29 mouse cellular contexts compared by ENCODE assay signal in genomic region chr10:69746322-69746721, GRCm38 (mm10).
DNase-seq lines count a peak whose midpoint lies in the region; ATAC-seq lines count a peak whose summit lies in the region.
"Had no signal": no experiment of that assay in that cellular context is flagged by ENCODE, and none has a peak within 500 bp of the region (broad histone marks: within the 10 kb centered on the region; RNA-seq: fewer than 3 reads in every experiment).

No protein-coding gene starts in this region.

- H3K4me1 ChIP-seq in forebrain, embryonic 15.5 days: peaks cover 40% of the 10 kb centered on the region
- peaks cover 34% of the 10 kb centered on the region for H3K4me1 ChIP-seq in forebrain, embryonic 12.5 days
- H3K4me1 ChIP-seq in hindbrain, embryonic 13.5 days (replicated peaks): peaks cover 79% of the 10 kb centered on the region
- H3K4me1 ChIP-seq in hindbrain, embryonic 14.5 days (replicated peaks; ENCODE audit: control insufficient read depth, insufficient read depth, low read length): peaks cover 65% of the 10 kb centered on the region
- peaks cover 48% of the 10 kb centered on the region for H3K4me1 ChIP-seq in neural tube, embryonic 14.5 days (ENCODE audit: control insufficient read depth, insufficient read depth, low read length)
- H3K4me1 ChIP-seq: lung, embryonic 15.5 days had no signal

- H3K9ac ChIP-seq in forebrain, embryonic 15.5 days (replicated peaks): no peak overlapping the region
- H3K9ac ChIP-seq in forebrain, embryonic 12.5 days: no peak overlapping the region
- H3K9ac ChIP-seq in hindbrain, embryonic 13.5 days: no peak overlapping the region
- no peak overlapping the region for H3K9ac ChIP-seq in hindbrain, embryonic 14.5 days
- no peak overlapping the region for H3K9ac ChIP-seq in neural tube, embryonic 14.5 days (replicated peaks; ENCODE audit: low read depth, low read length)
- H3K9ac ChIP-seq: forebrain, embryonic 13.5 days; heart, embryonic 15.5 days; lung, embryonic 15.5 days; neural tube, embryonic 12.5 days had no signal

- no peak for ATAC-seq in forebrain, embryonic 15.5 days (replicated peaks)
- ATAC-seq in forebrain, embryonic 12.5 days (ENCODE audit: low FRiP score): no peak
- no peak for ATAC-seq in hindbrain, embryonic 13.5 days (ENCODE audit: low FRiP score)
- no peak for ATAC-seq in hindbrain, embryonic 14.5 days (ENCODE audit: low FRiP score)
- ATAC-seq in neural tube, embryonic 14.5 days (ENCODE audit: low read depth): no peak
- ATAC-seq: hindbrain, embryonic 16.5 days; midbrain, embryonic 16.5 days had no signal

- WGBS in forebrain, embryonic 15.5 days: 56% methylated on average over 8 of the region's 8 CpGs
- WGBS in forebrain, embryonic 12.5 days: 74% methylated on average over 8 of the region's 8 CpGs
- WGBS in hindbrain, embryonic 13.5 days: 83% methylated on average over 8 of the region's 8 CpGs
- 75% methylated on average over 8 of the region's 8 CpGs for WGBS in hindbrain, embryonic 14.5 days
- 67% methylated on average over 8 of the region's 8 CpGs for WGBS in neural tube, embryonic 14.5 days

- H3K9me3 ChIP-seq in forebrain, embryonic 15.5 days: no peaks in the 10 kb centered on the region
- no peaks in the 10 kb centered on the region for H3K9me3 ChIP-seq in forebrain, embryonic 12.5 days
- no peaks in the 10 kb centered on the region for H3K9me3 ChIP-seq in hindbrain, embryonic 13.5 days
- no peaks in the 10 kb centered on the region for H3K9me3 ChIP-seq in hindbrain, embryonic 14.5 days (ENCODE audit: control insufficient read depth, low read length)
- H3K9me3 ChIP-seq in neural tube, embryonic 14.5 days (ENCODE audit: control insufficient read depth, low read length): no peaks in the 10 kb centered on the region
- H3K9me3 ChIP-seq: forebrain, embryonic 13.5 days; heart, embryonic 15.5 days; lung, embryonic 15.5 days; neural tube, embryonic 12.5 days had no signal

- DNase-seq in hindbrain, embryonic 14.5 days (ENCODE audit: low spot score): no peak
- peak; percentile 36 to 55 for DNase-seq in left cerebral cortex, postnatal 14 days (ENCODE audit: low spot score in 2 of 2)
- DNase-seq in left cerebral cortex, adult 18-20 months (ENCODE audit: low spot score in 2 of 2): no peak
- DNase-seq in cerebellum, postnatal 25 days: no peak
- DNase-seq: adrenal gland, adult 8-10 months; cerebellum, adult 11 months; cerebellum, adult 9-10 months; gastrocnemius, postnatal 14 days; heart, postnatal 36 days; layer of hippocampus, adult 9-11 months; lung, postnatal 36 days; right cerebral cortex, postnatal 4 days; thymus, adult 18-20 months; thymus, postnatal 25 days had no signal

- no peak overlapping the region for H3K4me2 ChIP-seq in forebrain, embryonic 15.5 days (replicated peaks)
- H3K4me2 ChIP-seq in forebrain, embryonic 12.5 days: no peak overlapping the region
- no peak overlapping the region for H3K4me2 ChIP-seq in hindbrain, embryonic 13.5 days
- H3K4me2 ChIP-seq in hindbrain, embryonic 14.5 days (replicated peaks): no peak overlapping the region
- no peak overlapping the region for H3K4me2 ChIP-seq in neural tube, embryonic 14.5 days (ENCODE audit: low read depth, low read length)
- H3K4me2 ChIP-seq: forebrain, embryonic 13.5 days; heart, embryonic 15.5 days; liver, embryonic 11.5 days; lung, embryonic 15.5 days; midbrain, embryonic 11.5 days; neural tube, embryonic 12.5 days had no signal

- peak overlapping the region; percentile 62 for H3K27ac ChIP-seq in forebrain, embryonic 15.5 days (replicated peaks)
- H3K27ac ChIP-seq in forebrain, embryonic 12.5 days: no peak overlapping the region
- peak overlapping the region; percentile 30; the same call in 1 of the 2 replicates for H3K27ac ChIP-seq in hindbrain, embryonic 13.5 days
- no peak overlapping the region for H3K27ac ChIP-seq in hindbrain, embryonic 14.5 days
- H3K27ac ChIP-seq in neural tube, embryonic 14.5 days (ENCODE audit: low read depth, low read length): peak overlapping the region; percentile 44; the same call in 1 of the 2 replicates
- H3K27ac ChIP-seq: forebrain, embryonic 13.5 days; heart, embryonic 15.5 days; lung, embryonic 15.5 days; neural tube, embryonic 12.5 days; stomach, postnatal 0 days had no signal

- no peaks in the 10 kb centered on the region for H3K36me3 ChIP-seq in forebrain, embryonic 15.5 days
- H3K36me3 ChIP-seq in forebrain, embryonic 12.5 days (replicated peaks): no peaks in the 10 kb centered on the region
- H3K36me3 ChIP-seq in hindbrain, embryonic 13.5 days: no peaks in the 10 kb centered on the region
- H3K36me3 ChIP-seq in hindbrain, embryonic 14.5 days (replicated peaks; ENCODE audit: control insufficient read depth, insufficient read depth): no peaks in the 10 kb centered on the region
- H3K36me3 ChIP-seq in neural tube, embryonic 14.5 days (ENCODE audit: control insufficient read depth, insufficient read depth, low read length): no peaks in the 10 kb centered on the region
- H3K36me3 ChIP-seq: heart, embryonic 15.5 days; lung, embryonic 15.5 days; neural tube, embryonic 12.5 days had no signal

- H3K27me3 ChIP-seq in forebrain, embryonic 15.5 days: no peaks in the 10 kb centered on the region
- no peaks in the 10 kb centered on the region for H3K27me3 ChIP-seq in forebrain, embryonic 12.5 days
- H3K27me3 ChIP-seq in hindbrain, embryonic 13.5 days: no peaks in the 10 kb centered on the region
- H3K27me3 ChIP-seq in hindbrain, embryonic 14.5 days (ENCODE audit: control insufficient read depth, insufficient read depth, low read length): no peaks in the 10 kb centered on the region
- no peaks in the 10 kb centered on the region for H3K27me3 ChIP-seq in neural tube, embryonic 14.5 days (ENCODE audit: control insufficient read depth, insufficient read depth, low read length)
- H3K27me3 ChIP-seq: CH12.LX; forebrain, embryonic 13.5 days; heart, embryonic 15.5 days; lung, embryonic 15.5 days; neural tube, embryonic 12.5 days had no signal

- no peak overlapping the region for H3K4me3 ChIP-seq in forebrain, embryonic 15.5 days
- no peak overlapping the region for H3K4me3 ChIP-seq in forebrain, embryonic 12.5 days (replicated peaks)
- no peak overlapping the region for H3K4me3 ChIP-seq in hindbrain, embryonic 13.5 days
- no peak overlapping the region for H3K4me3 ChIP-seq in hindbrain, embryonic 14.5 days (replicated peaks; ENCODE audit: low read length)
- H3K4me3 ChIP-seq in neural tube, embryonic 14.5 days (ENCODE audit: low read depth, low read length): no peak overlapping the region
- H3K4me3 ChIP-seq: erythroblast, embryonic 14.5 days; forebrain, embryonic 13.5 days; heart, embryonic 15.5 days; lung, embryonic 15.5 days; neural tube, embryonic 12.5 days had no signal

- intact Hi-C loops in left cerebral cortex, postnatal 14 days (cut with DNase I): loop anchor here (5.0 kb wide), 1 partner anchor 34 kb away; no protein-coding TSS in a partner anchor

Comparison
In these comparisons a context has a peak if more than half of its experiments do, and no peak if none do; other contexts are left out.
1. H3K27ac ChIP-seq: peak in forebrain, embryonic 15.5 days (single experiment), hindbrain, embryonic 13.5 days (single experiment) and neural tube, embryonic 14.5 days (single experiment); none in forebrain, embryonic 12.5 days (single experiment) and hindbrain, embryonic 14.5 days (single experiment).
2. DNase-seq: peak in left cerebral cortex, postnatal 14 days (2 of 2); none in hindbrain, embryonic 14.5 days (single experiment), left cerebral cortex, adult 18-20 months (0 of 2) and cerebellum, postnatal 25 days (0 of 2).